Mouse (Mus musculus) CD8-positive naive resting alpha-beta T cell, adult 2 months (primary cell): ENCODE measurements around the gene Zcchc7.
A peak's percentile ranks its signal among the peaks of the same experiment; 100 is the strongest.

ENCODE experiments used
- DNase-seq, 2 experiments: peaks; one replicate each; pipeline ENCODE4 v3.0.0; 2022; ENCODE audit warnings: low read depth in 2 of 2, low spot score in 2 of 2

Gene Zcchc7

DNA sequence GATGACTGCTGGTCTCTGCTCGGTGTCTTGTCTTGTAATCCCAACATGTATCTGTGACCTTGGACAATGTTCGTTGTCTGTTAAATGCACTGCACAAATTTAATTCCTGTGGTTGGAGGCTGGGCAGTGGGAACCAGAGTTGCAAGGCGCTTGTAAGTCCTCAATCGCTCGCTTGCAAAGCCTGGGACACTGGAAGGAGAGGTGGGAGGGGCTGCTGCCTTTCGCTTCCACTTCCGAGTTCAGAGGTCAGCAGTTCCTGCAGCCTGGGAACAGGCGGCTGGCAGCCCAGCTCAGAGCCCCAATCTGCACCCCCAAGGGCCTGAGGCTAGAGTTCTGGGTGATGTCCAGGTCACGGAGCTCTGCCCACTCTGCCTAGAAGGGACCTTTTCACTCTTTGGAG lies 197.4 kb downstream of the Zcchc7 start:
- no peak for DNase-seq

DNA sequence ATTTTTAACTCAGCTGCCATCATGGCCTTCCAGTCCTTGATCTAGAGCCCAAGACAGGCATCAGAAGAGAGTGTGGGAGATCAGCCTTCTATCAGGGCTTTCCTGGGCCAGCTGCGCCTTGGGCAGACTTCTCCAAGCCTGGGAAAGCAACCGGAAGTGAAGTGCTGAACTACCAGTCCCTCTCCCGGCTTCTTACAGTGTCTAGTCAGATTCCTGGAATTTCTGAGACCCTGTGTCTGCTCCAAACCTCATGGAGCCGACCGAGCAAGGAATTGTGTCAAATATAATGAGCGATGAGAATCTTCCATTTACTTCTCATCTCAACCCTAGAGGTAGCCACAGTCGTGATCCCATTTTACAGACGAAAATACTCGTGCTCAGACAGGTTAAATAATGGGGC lies 203.1 kb downstream of the Zcchc7 start:
- DNase-seq, result no peak

DNA sequence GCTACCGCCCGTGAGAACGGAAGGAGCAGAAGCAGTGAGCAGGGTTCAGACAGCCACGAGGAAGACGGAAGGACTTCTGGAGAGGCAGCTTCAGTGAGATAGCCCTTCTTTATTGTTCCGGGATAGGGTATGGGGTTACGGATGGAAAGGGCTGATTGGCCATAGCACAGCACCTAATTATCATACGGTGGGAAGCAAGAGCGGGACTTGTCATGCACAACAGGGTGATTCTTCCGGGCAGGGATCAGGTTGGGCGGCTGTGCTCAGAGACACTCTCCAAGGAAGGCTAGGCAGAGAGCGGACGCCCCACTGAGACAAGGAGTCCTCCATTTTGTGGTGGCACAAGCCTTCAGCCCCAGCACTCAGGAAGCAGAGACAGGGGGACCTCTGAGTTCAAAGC lies 203.5 kb downstream of the Zcchc7 start:
- DNase-seq, result no peak

DNA sequence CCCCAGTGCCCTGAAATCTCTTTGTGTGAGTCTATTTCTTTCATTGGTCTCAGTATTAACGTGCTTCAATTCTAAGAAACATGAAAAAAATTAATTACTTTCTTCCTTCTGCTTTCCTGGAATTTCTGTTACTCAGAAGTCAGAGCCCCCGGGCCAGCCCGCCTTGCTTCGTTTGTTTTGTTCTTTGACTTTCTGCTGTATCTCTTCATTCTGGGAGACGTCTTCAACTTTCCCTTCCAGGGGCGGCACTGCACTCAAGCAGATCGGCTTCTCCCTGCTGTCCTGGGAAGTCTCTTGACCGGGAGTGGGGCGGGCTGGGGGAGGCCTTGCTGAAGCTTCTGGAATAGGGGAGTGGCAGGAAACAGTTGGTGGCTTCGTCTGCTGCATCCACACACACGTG lies 207.5 kb downstream of the Zcchc7 start:
- DNase-seq, result no peak

DNA sequence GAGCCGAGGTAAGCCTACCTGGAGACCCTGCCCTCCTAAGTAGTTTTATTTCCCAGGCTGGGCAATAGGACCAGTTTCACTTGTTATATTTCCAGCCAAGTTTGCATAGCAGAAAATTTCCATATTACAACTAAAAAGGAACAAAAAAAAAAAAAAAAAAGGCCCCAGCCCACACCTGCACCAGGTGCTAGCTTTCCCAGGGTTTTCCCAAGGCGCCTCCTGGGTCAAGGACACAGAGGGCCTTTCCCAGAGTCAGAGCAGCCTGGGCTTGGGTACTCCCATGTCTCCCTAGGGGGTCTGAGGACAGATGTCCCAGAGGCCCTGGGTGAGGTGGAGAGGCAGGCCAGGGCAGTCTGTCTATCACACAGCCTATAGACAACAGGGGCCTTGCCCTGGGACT lies 209.5 kb downstream of the Zcchc7 start:
- no peak for DNase-seq

DNA sequence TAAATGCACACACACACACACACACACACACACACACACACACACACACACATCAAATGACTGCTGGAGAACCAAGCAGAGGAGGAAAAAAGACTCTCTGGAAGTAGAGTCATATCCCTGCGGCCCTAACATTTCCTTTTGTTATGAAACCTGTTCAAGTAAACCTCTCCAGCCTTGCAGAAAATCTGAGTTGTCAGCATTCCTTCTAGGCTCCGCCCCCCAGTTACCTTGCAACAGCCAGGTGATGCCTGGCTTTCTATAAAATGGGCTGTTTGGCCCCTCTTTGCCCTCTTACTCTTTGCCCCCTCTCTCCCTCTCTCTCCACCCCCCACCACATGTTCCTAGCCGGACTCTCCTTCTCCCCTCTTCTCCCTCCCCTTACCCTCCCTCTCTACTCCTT lies 210.1 kb downstream of the Zcchc7 start:
- DNase-seq, result no peak

DNA sequence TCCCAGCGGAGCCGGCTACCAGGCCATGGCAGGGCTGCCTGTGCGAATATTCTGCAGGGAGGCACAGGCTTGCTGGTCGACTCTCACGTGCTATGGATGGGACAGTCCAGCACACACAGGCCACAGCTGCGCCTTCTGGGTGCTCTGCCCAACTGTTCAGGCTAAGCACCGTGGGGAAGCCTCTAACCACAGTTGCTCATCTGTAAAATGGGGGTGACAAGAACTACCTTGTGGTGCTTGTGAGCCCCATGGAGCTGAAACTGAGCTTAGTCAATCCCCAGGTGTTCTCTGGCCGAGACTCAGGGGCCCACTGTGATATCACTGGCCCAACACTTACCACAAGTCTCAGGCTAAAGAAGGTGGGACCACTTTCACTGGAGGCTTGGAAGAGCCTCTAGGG lies 211.7 kb downstream of the Zcchc7 start:
- no peak for DNase-seq

DNA sequence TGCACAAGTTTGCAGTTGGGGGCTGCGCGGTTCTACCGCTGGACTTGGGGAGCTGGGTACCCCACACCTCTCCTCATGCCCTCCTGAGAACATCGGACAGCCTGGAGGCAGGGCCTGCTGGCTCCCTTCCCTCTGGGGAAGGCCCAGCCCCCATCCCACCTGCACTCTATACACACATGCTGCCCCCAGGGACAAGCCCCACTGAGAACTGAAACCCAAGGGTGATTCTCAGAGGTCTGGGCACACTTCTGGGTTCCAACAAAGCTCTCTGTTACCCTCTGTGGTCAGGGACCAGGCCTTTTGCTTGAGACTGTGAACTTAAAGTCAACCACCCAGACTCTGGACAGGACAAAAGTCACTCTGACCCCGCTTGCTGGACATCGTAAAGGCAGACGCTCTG lies 214.4 kb downstream of the Zcchc7 start:
- DNase-seq, result no peak

DNA sequence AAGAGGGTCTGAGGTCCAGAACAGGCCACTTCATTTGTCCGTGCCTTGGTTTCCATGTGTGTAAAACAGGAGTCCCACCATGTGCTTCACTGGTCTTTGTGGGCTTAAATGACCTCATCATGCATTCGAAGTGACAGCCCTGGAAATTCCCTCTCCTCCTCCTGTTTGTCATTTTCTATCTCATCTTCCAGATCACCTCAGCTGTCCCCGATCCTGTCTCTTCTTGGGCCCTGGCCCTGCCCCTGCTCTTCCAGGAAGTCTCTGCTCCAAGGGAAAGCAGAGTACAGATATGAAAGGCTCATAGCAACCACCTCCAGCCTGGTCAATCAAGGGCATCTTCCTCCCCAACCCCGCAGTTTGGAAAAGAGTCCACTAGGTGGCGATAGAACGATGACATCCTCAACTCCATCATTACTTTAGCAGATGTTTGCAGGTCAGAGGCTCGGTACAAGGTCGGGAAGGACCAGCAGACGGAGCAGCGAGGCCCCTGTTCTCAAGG lies 215.0 kb downstream of the Zcchc7 start:
- DNase-seq, result peak; percentile 36 to 54

DNA sequence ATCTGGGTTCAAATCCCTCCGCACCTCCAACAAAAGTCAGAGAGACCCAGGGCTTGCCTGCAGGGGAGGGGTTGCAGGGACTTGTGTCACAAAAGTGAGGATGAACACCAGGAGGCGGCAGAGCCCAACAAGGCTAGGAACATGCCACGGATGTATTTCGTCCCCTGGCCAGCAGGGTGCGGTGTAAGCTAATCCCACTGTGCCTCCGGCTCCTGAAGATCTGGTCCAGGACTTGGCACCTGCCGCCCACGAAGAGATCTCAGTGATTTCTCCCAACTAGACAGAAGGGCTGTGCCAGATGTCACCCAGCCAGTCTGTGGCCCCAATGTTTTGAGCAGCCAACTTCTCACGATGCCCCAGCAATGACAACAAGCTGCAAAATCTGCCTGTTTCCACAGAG lies 217.8 kb downstream of the Zcchc7 start:
- DNase-seq, result peak; percentile 89 to 93

DNA sequence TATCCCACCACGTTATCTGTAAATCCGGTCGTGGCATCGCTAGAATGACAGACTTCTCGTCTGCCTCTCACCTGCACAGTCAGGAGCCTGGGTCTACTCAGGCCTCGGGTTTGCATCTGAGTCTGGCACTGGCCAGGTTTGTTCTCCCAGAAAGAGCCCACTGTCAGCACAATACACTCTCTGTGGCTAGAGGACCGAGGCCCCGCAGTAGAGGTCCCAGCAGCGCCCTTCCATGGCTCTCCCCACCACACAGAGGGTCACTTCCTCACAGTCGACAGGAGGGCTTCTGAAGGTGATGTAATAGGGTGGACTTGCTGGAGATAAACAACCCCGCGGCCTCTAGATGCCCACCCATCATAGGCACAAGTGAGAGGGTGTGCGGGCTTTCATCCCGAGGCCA lies 218.2 kb downstream of the Zcchc7 start:
- DNase-seq, result no peak

DNA sequence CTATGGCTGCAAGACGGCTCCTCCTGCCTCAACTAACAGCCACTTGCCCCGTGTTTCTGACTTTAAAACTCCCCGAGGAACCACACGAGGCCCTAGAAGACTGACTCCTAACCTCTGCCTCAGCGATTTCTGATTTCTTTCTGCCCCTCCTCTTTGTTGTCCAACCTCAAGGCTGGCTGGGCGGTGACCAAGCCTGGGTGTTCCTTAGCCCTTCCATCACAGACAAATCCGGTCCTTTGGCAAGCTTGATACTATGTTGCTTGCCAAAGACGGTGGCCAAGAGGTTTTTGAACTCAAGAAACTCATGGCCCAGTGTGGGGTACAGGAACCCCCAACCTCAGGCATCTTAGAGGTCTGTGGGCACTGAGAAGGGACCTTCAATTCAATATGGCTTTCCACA lies 218.7 kb downstream of the Zcchc7 start:
- no peak for DNase-seq

DNA sequence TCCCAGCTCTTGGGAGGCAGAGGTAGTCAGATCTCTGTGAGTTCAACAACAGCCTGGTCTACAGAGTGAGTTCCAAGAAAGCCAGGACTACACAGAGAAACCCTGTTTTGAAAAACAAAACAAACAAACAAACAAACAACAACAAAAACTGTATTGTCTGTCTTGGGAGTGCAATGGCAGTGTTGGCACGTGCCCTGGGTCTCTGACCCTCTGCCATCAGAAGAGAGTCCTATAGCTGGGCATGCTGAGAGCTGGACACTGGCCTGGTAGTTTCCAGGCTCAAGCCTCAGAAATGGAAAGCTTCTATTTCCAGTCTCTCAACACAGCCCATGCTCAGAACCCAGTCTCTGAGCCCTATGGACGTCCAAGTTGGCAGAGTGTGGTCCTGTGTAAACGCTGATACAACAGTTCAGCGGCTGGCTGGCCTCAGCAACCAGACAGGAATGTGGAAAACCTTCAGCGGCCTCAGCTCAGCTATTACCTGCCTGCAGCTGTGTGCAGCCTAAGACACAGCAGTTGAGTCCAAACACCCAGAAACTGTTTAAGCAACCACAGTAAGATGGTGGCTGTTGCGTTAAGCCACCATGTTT lies 220.4 kb downstream of the Zcchc7 start:
- DNase-seq, result no peak

DNA sequence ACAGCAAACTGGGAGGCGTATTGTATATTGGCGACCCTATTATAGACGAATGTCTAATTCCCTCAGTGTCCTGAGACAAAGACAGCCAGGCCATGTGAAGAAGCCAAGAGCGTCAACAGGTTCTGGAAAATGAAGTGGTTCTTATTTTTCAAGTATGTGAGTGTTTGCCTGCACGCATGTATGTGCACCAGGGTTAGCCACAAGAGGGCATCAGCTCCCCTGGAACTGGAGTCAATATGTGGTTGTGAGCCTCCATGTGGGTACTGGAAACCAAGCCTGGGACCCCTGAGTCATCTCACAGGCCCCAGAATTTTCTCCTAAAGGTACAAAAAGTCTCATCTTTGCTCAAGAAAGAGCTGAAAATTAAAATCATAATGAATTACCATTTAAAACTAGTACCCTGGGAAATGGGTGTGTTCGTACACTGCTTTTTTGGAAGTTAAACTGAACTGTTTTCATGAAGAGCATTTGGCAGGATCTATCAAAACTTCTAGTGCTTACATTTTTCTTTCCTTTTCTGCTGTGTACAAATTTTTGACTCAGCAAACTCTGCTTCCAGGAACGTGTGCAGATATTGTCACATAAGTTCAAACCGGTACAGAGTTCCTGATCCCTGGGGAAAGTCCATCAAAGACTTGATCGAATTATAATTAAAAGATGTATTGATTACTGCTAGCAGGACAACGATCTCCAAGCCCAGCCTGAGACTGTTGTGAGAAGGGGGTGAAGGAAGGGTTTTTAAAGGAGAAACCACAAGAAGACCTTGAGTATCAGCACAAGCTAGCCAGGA lies 221.4 kb downstream of the Zcchc7 start:
- no peak for DNase-seq

DNA sequence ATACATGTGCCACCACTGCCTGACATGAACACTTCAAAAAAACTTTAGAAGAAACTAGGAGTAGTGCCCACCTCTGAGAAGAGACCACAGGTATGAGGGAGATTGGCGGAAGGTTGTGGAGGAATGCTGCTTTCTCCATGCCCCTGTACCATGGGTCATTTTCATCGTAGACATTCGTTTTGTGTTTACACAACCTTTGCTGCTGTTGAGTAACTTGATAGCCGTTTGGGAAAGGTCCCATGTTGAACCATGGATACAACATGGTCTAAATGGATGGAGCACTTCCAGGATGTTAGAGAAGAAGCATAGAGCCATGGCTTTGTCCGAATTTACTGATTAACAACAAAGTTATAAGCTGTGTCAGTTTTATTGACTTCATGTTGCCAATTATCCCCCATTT lies 222.5 kb downstream of the Zcchc7 start:
- no peak for DNase-seq

DNA sequence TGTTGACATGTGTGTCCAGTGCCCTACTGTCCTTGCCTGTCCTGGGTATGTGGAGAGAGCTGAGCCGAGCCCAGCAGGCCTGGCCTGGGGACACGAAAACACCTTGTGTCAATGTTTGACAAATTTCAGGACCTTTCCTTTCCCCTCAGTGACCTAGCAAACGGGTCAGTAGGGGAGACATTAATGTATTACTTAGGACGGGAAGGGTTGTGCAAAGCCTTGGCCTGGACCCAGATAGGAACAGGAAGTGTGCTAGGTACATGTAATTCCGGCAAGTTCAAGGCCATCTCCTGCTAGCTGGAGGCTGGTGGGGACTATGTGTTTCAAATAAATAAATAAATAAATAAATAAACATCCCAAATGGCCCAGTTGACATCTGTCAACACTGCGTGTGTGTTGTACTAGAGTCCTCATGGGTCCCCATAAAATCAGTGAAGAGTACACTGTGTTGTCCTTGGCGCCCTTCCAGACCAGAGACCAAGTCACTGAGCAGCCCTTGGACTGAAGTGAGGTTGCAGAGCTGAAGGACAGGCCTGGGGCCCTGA lies 224.2 kb downstream of the Zcchc7 start:
- DNase-seq, result no peak

DNA sequence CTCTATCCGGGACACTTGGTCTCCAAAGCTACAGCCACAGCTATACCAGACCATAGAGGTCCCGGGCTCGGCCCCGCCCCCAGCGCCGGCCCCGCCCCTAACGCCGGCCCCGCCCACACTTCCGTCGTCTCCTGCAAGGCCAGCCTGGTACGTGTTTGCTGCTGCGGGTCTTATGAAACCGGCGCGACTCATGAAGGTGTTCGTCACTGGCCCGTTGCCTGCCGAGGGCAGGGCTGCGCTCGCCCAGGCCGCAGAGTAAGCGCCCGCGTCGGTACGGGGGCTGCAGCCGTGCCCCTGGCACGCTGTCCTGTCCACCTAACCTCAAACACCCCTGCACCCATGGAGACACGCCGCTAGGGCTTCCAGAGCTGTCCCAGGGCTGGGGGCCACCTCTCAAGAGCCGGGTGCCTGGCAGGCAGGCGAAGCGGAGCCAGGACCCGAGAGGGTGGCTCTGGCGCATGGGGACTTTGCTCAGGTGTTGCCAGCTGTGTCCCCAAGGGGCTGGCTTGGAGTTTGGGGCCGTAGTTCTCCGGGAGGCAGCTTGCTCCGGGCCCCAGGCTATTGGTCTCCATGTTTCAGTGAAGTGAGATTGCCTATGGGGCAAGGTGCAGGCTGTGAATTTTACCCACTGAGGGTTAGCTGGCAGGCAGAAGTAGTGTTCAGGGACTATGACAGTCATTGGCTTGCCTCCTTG lies 225.8 kb downstream of the Zcchc7 start, which contains the start of gene Grhpr:
Gene Grhpr (plus strand): TSS at position 116 of the 694 bp plus-strand sequence.
- DNase-seq, result peak; percentile 66 to 76
